Mouse (Mus musculus) adrenal gland, postnatal 4 days (tissue): ENCODE measurements at regions not wholly inside any gene's neighbourhood (a gene's known extent, or its start where the extent isn't known, plus 50 kb on each side); places are given as distances from the start of the nearest gene placed in this dataset.
"Not testable (repeated sequence)": the region's sequence is repeated elsewhere in the genome, so short reads cannot be mapped to it uniquely, and the experiment has no call there.

Source experiments
- DNase-seq, 2 experiments: peaks; one replicate each; pipeline ENCODE4 v3.0.0; 2021 to 2022; ENCODE audit warnings: low spot score in 2 of 2, mixed read lengths in 2 of 2

GRCm38 (mm10) chr6:4149663-4150062 is 62.9 kb upstream of the Bet1 start:
- no peak for DNase-seq

- DNase-seq, result no peak
These were observed 71.5 kb upstream of the Bet1 start for GRCm38 (mm10) chr6:4158293-4158692.

GRCm38 (mm10) chr6:4163733-4164132 is 77.0 kb upstream of the Bet1 start:
- DNase-seq, result no peak

GRCm38 (mm10) chr6:4167112-4167511 is 80.3 kb upstream of the Bet1 start:
- no peak for DNase-seq

- no peak for DNase-seq
These were observed 81.0 kb upstream of the Bet1 start for GRCm38 (mm10) chr6:4167757-4168156.

GRCm38 (mm10) chr6:4171561-4171960 is 84.8 kb upstream of the Bet1 start:
- no peak for DNase-seq

- no peak for DNase-seq
These were observed 100.9 kb upstream of the Bet1 start for GRCm38 (mm10) chr6:4187683-4188082.

- DNase-seq, result not testable (repeated sequence)
These were observed 104.2 kb upstream of the Bet1 start for GRCm38 (mm10) chr6:4190976-4191375.

- DNase-seq, result no peak
These were observed 106.5 kb upstream of the Bet1 start for GRCm38 (mm10) chr6:4193286-4193685.

GRCm38 (mm10) chr6:4201176-4201575 is 114.4 kb upstream of the Bet1 start:
- DNase-seq, result no peak

GRCm38 (mm10) chr6:4205681-4206080 is 118.9 kb upstream of the Bet1 start:
- DNase-seq, result no peak

GRCm38 (mm10) chr6:4245265-4246112 is 158.7 kb upstream of the Bet1 start:
- DNase-seq, result no peak

GRCm38 (mm10) chr6:4246113-4246419 is 159.3 kb upstream of the Bet1 start:
- DNase-seq, result no peak

GRCm38 (mm10) chr6:4276607-4277006 is 189.8 kb upstream of the Bet1 start:
- no peak for DNase-seq

- DNase-seq, result no peak
These were observed 190.6 kb upstream of the Bet1 start for GRCm38 (mm10) chr6:4277245-4277890.

GRCm38 (mm10) chr6:4291380-4291779 is 204.6 kb upstream of the Bet1 start:
- no peak for DNase-seq

GRCm38 (mm10) chr6:4303410-4303809 is 201.2 kb upstream of the Col1a2 start:
- not testable (repeated sequence) for DNase-seq

GRCm38 (mm10) chr6:4349953-4350352 is 154.7 kb upstream of the Col1a2 start:
- no peak for DNase-seq

- no peak for DNase-seq
These were observed 142.4 kb upstream of the Col1a2 start for GRCm38 (mm10) chr6:4362220-4362619.

- no peak for DNase-seq
These were observed 129.1 kb upstream of the Col1a2 start for GRCm38 (mm10) chr6:4375465-4376037.

GRCm38 (mm10) chr6:4396808-4397207 is 107.8 kb upstream of the Col1a2 start:
- DNase-seq, result no peak
